Mouse (Mus musculus) bone marrow macrophage, adult 2 months (primary cell): Measurements from ENCODE around the gene Ttbk2.

ENCODE experiments used
- CTCF ChIP-seq: IDR thresholded peaks from 2 replicates; pipeline ENCODE4 v1.5.1; 2012; ENCODE audit warnings: low read depth, mild to moderate bottlenecking, low read length, moderate library complexity
- POLR2A ChIP-seq: IDR thresholded peaks from 2 replicates; pipeline ENCODE4 v1.6.1; 2012; ENCODE audit warnings: mild to moderate bottlenecking, low read depth, low read length, borderline replicate concordance

DNA sequence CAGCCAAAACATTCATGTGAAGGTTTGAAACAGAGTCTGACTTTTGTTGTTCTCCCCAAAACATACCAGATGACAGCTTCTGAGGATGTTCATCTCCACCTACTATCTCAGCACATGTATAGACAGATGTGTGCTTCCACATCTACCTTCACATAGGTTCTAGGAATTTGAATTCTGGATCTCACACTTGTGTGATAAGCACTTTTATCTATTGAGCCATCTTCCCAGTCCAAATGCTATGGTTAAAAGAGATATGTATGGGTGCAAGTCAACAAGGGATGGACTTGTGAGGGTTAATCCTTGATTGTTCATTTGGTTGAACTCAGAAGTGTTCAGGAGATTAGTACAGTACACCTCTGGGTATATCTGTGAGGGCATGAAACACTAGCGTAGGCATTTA lies 5.1 kb downstream of the Ttbk2 start:
- TF ChIP-seq POLR2A: no peak
- no peak for TF ChIP-seq CTCF
